Mouse (Mus musculus) CH12.LX (cell line): ENCODE measurements around the gene Rasal1. TPM values are rescaled to one million over a fixed set of nuclear protein-coding genes. Genes with fewer than 3 reads are reported as not detected.

ENCODE experiments used
- DNase-seq: peaks from one replicate; pipeline ENCODE4 v3.0.0-alpha.2; 2013; ENCODE audit errors: extremely low read depth
- H3K27ac ChIP-seq: 2 replicates; pipeline ENCODE4 v1.5.1; 2012; ENCODE audit warnings: low read depth, mild to moderate bottlenecking, control low read depth, moderate library complexity; ENCODE audit not compliant: insufficient read depth
- H3K27me3 ChIP-seq: replicated peaks from 2 replicates; pipeline ENCODE3; 2012; ENCODE audit warnings: inconsistent platforms
- H3K36me3 ChIP-seq, 2 experiments: replicated peaks in 1 of 2; 2 replicates each; pipeline versions ENCODE3 to v1.6.1; 2012; ENCODE audit warnings: inconsistent platforms in 1 of 2, low read length in 1 of 2, mild to moderate bottlenecking in 1 of 2, mixed read lengths in 1 of 2, moderate library complexity in 1 of 2; ENCODE audit not compliant: control insufficient read depth in 1 of 2, insufficient read depth in 1 of 2
- H3K4me1 ChIP-seq, 2 experiments: 2 replicates each; pipeline ENCODE4 v1.6.1; 2012; ENCODE audit warnings: inconsistent platforms in 1 of 2, moderate library complexity in 1 of 2; ENCODE audit not compliant: insufficient read depth in 2 of 2, control insufficient read depth in 1 of 2
- H3K4me2 ChIP-seq: 2 replicates; pipeline ENCODE4 v1.6.1; 2012; ENCODE audit warnings: low read depth, mild to moderate bottlenecking, control low read depth; ENCODE audit not compliant: poor library complexity, insufficient read depth, severe bottlenecking
- H3K4me3 ChIP-seq, 3 experiments: fragments of 150-350 bp in 1 of 3; sonication (generic) in 1 of 3; replicated peaks in 1 of 3; 2 replicates each; pipeline versions ENCODE3 to v1.5.1; 2011 to 2012; ENCODE audit warnings: low read depth in 2 of 3, low read length in 2 of 3, mild to moderate bottlenecking in 2 of 3, moderate library complexity in 2 of 3, control low read depth in 1 of 3, improper control_type of control experiment in 1 of 3, inconsistent platforms in 1 of 3, mixed read lengths in 1 of 3; ENCODE audit not compliant: poor library complexity in 1 of 3
- H3K79me2 ChIP-seq: replicated peaks from 2 replicates; pipeline ENCODE4 v1.6.1; 2012; ENCODE audit warnings: mild to moderate bottlenecking, moderate library complexity; ENCODE audit not compliant: control insufficient read depth, poor library complexity, insufficient read depth, severe bottlenecking; ENCODE audit errors: extremely low read depth
- H3K9ac ChIP-seq: 2 replicates; pipeline ENCODE4 v1.6.1; 2012; ENCODE audit warnings: low read depth, mild to moderate bottlenecking, control low read depth, moderate library complexity; ENCODE audit not compliant: insufficient read depth
- H3K9me3 ChIP-seq: replicated peaks from 2 replicates; pipeline ENCODE3; 2012; ENCODE audit warnings: low read length, inconsistent platforms, mixed read lengths
- BHLHE40 ChIP-seq: IDR thresholded peaks from 2 replicates; pipeline ENCODE4 v1.6.1; 2011; ENCODE audit warnings: mild to moderate bottlenecking, low read depth, low read length, improper control_type of control experiment
- CHD1 ChIP-seq: IDR thresholded peaks from 2 replicates; pipeline ENCODE4 v1.6.1; 2012; ENCODE audit warnings: low read depth, low read length, improper control_type of control experiment, inconsistent platforms
- CHD2 ChIP-seq: IDR thresholded peaks from 2 replicates; pipeline ENCODE4 v1.6.1; 2011; ENCODE audit warnings: low read length, improper control_type of control experiment
- CTCF ChIP-seq, 2 experiments: IDR thresholded peaks in 1 of 2; conservative IDR thresholded peaks in 1 of 2; 2 replicates each; pipeline ENCODE4 v1.5.1; 2011 to 2012; ENCODE audit warnings: low read depth in 2 of 2, low read length in 2 of 2, improper control_type of control experiment in 1 of 2, inconsistent platforms in 1 of 2, mild to moderate bottlenecking in 1 of 2, moderate library complexity in 1 of 2
- E2F4 ChIP-seq: IDR thresholded peaks from 2 replicates; pipeline ENCODE4 v1.6.1; 2011; ENCODE audit warnings: low read depth, low read length, improper control_type of control experiment; ENCODE audit not compliant: insufficient replicate concordance
- ELF1 ChIP-seq: IDR thresholded peaks from 2 replicates; pipeline ENCODE4 v1.6.1; 2014; ENCODE audit warnings: low read depth, mild to moderate bottlenecking, inconsistent platforms, low read length, improper control_type of control experiment
- EP300 ChIP-seq: IDR thresholded peaks from 2 replicates; pipeline ENCODE4 v1.6.1; 2011; ENCODE audit warnings: low read length, improper control_type of control experiment
- HCFC1 ChIP-seq: IDR thresholded peaks from 2 replicates; pipeline ENCODE4 v1.6.1; 2012; ENCODE audit warnings: low read depth, mild to moderate bottlenecking, inconsistent platforms, low read length, improper control_type of control experiment
- KAT2A ChIP-seq: IDR thresholded peaks from 2 replicates; pipeline ENCODE4 v1.6.1; 2012; ENCODE audit warnings: low read length, improper control_type of control experiment, inconsistent platforms; ENCODE audit not compliant: insufficient replicate concordance
- MAZ ChIP-seq: IDR thresholded peaks from 2 replicates; pipeline ENCODE4 v1.6.1; 2012; ENCODE audit warnings: low read depth, mild to moderate bottlenecking, inconsistent platforms, low read length, improper control_type of control experiment, moderate library complexity
- MEF2A ChIP-seq: IDR thresholded peaks from 2 replicates; pipeline ENCODE4 v1.6.1; 2014; ENCODE audit warnings: low read depth, mild to moderate bottlenecking, inconsistent platforms, low read length, improper control_type of control experiment, borderline replicate concordance
- MXI1 ChIP-seq: IDR thresholded peaks from 2 replicates; pipeline ENCODE4 v1.6.1; 2011; ENCODE audit warnings: mild to moderate bottlenecking, low read depth, low read length, improper control_type of control experiment
- MYC ChIP-seq: IDR thresholded peaks from 2 replicates; pipeline ENCODE4 v1.6.1; 2011; ENCODE audit warnings: low read depth, mild to moderate bottlenecking, improper control_type of control experiment, low read length
- NELFE ChIP-seq: IDR thresholded peaks from 2 replicates; pipeline ENCODE4 v1.6.1; 2011; ENCODE audit warnings: low read depth, low read length, improper control_type of control experiment
- NRF1 ChIP-seq: IDR thresholded peaks from 2 replicates; pipeline ENCODE4 v1.6.1; 2014; ENCODE audit warnings: low read depth, mild to moderate bottlenecking, inconsistent platforms, low read length, improper control_type of control experiment, moderate library complexity
- POLR2A ChIP-seq: IDR thresholded peaks from 2 replicates; pipeline ENCODE4 v1.6.1; 2011; ENCODE audit warnings: low read depth, mild to moderate bottlenecking, improper control_type of control experiment, low read length
- RAD21 ChIP-seq: IDR thresholded peaks from 2 replicates; pipeline ENCODE4 v1.6.1; 2011; ENCODE audit warnings: low read depth, mild to moderate bottlenecking, low read length, improper control_type of control experiment, moderate library complexity
- RCOR1 ChIP-seq: conservative IDR thresholded peaks from 2 replicates; pipeline ENCODE4 v1.6.1; 2012; ENCODE audit warnings: low read depth, mild to moderate bottlenecking, inconsistent platforms, low read length, improper control_type of control experiment
- SIN3A ChIP-seq: IDR thresholded peaks from 2 replicates; pipeline ENCODE4 v1.6.1; 2012; ENCODE audit warnings: low read length, improper control_type of control experiment, inconsistent platforms
- SMC3 ChIP-seq: IDR thresholded peaks from 2 replicates; pipeline ENCODE4 v1.6.1; 2011; ENCODE audit warnings: low read depth, low read length, improper control_type of control experiment
- TBP ChIP-seq: conservative IDR thresholded peaks from 2 replicates; pipeline ENCODE4 v1.6.1; 2011; ENCODE audit warnings: low read depth, low read length, improper control_type of control experiment
- TCF12 ChIP-seq: IDR thresholded peaks from 2 replicates; pipeline ENCODE4 v1.6.1; 2014; ENCODE audit warnings: low read depth, mild to moderate bottlenecking, inconsistent platforms, low read length, improper control_type of control experiment
- UBTF ChIP-seq: IDR thresholded peaks from 2 replicates; pipeline ENCODE4 v1.6.1; 2012; ENCODE audit warnings: low read depth, mild to moderate bottlenecking, inconsistent platforms, low read length, improper control_type of control experiment, moderate library complexity
- USF1 ChIP-seq: IDR thresholded peaks from 2 replicates; pipeline ENCODE4 v1.6.1; 2014; ENCODE audit warnings: low read depth, mild to moderate bottlenecking, inconsistent platforms, low read length, improper control_type of control experiment
- USF2 ChIP-seq: conservative IDR thresholded peaks from 2 replicates; pipeline ENCODE4 v1.6.1; 2011; ENCODE audit warnings: low read depth, low read length, improper control_type of control experiment
- ZC3H11A ChIP-seq: IDR thresholded peaks from 2 replicates; pipeline ENCODE4 v1.6.1; 2012; ENCODE audit warnings: low read depth, mild to moderate bottlenecking, inconsistent platforms, low read length, improper control_type of control experiment
- dilution Hi-C: fragments of 300-500 bp; cut with MboI; formaldehyde crosslinking; loops from 2 replicates; pipeline ENCODE4 v1.14.3; 2020; ENCODE audit warnings: low sequenced_read_pairs; ENCODE audit not compliant: extremely low pct_unique_long_range_greater_than_20kb, extremely low pct_ligation_motif_present
- in situ Hi-C: fragments of 300-500 bp; cut with MboI; formaldehyde crosslinking; loops from 3 replicates; pipeline ENCODE4 v1.14.3; 2019; ENCODE audit warnings: low sequenced_read_pairs, low pct_ligation_motif_present, low pct_unique_long_range_greater_than_20kb, mixed read lengths
- polyA plus RNA-seq: library from polyadenylated mRNA; unstranded; fragments of >175 nt; gene quantifications from 2 replicates; pipeline ENCODE4 v1.2.1, GENCODE M21; 2012; ENCODE audit warnings: low read depth; ENCODE audit not compliant: insufficient read length
- total RNA-seq, 2 experiments: library from RNA; depleted of rRNA; stranded (reverse); fragments of 300-350 nt in 1 of 2; fragments of >200 nt in 1 of 2; gene quantifications; 2 replicates each; pipeline ENCODE4 v1.2.3; 2012 to 2014

Gene Rasal1
- total and polyA plus RNA-seq, 3 experiments: 11.7 to 21.4 (median 15.6) TPM

GRCm38 (mm10) chr5:120692034-120692433, 43.4 kb downstream of the Rasal1 start:
- H3K27ac ChIP-seq: no peak overlapping the region
- peaks cover 38 to 73% of the 10 kb centered on the region in 2 experiments for H3K4me1 ChIP-seq
- in situ Hi-C loops (no loop called here), dilution Hi-C loops (no loop called here)
- H3K79me2 ChIP-seq: no peaks in the 10 kb centered on the region
- no peak for DNase-seq
- peaks cover 13% of the 10 kb centered on the region for H3K9me3 ChIP-seq
- TF ChIP-seq SIN3A (no peak), MEF2A (no peak), BHLHE40 (no peak), CHD1 (no peak), CTCF (conservative IDR thresholded peaks at IDR 0.05 in 1 of 2, IDR thresholded peaks at IDR 0.05 in 1 of 2; ENCODE audit: low read depth in 2 of 2, low read length in 2 of 2) (no peak), E2F4 (no peak), CHD2 (no peak), MAZ (no peak), KAT2A (no peak), MXI1 (no peak), NRF1 (no peak), ELF1 (no peak), EP300 (no peak), TBP (no peak), MYC (no peak), POLR2A (no peak), HCFC1 (no peak), SMC3 (no peak)
- peaks cover 1 to 5% of the 10 kb centered on the region in 2 experiments for H3K36me3 ChIP-seq
- no peak overlapping the region for H3K4me2 ChIP-seq
- H3K4me3 ChIP-seq: no peak overlapping the region
- H3K9ac ChIP-seq: no peak overlapping the region
- H3K27me3 ChIP-seq: no peaks in the 10 kb centered on the region

DNA sequence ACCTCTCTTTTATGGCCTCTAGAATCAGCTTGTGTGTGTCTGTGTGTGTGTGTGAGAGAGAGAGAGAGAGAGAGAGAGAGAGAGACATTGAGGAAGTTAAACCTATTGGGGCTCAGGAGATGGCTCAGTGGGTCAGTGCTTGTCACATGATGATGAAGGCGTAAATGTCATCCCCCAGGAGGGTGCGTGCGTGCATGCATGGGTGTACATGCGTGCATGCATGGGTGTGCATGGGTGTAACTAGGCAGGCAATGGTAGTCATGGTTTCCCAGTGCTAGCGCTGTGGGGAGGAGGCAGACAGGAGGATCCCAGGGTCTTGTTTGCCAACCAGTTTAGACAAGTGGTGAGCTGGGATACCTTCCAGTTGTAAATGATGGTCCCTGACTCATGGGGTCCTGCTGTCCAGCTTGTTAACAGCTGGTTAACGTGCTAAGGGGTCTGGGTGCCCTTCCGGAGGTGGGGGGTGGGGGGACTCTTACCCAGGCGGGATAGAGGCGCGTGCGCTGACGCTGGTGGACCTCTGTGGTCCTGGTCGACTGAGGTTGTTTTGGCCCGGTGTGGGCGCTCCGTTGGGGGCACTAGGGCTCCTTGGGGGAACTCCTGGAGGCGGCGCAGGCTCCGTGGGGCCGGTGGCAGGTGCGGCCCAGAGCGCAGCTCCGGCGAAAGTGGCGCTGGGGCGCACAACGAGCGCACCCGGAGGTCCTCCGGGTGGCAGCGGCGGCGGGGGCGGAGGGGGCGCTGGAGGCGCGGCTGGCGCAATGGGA, 45.5 kb downstream of the Rasal1 start:
- Histone ChIP-seq H3K4me2 (no peak overlapping the region), H3K9ac (no peak overlapping the region), H3K79me2 (no peaks in the 10 kb centered on the region), H3K4me1 (peaks cover 30 to 62% of the 10 kb centered on the region in 2 experiments), H3K36me3 (peaks cover 1 to 5% of the 10 kb centered on the region in 2 experiments), H3K27me3 (no peaks in the 10 kb centered on the region), H3K27ac (no peak overlapping the region), H3K4me3 (no peak overlapping the region), H3K9me3 (peaks cover 13% of the 10 kb centered on the region)
- in situ Hi-C loops: no loop called here
- no peak for TF ChIP-seq NELFE
- TF ChIP-seq USF2: no peak
- TF ChIP-seq SIN3A: no peak
- no peak for TF ChIP-seq RAD21
- no peak for TF ChIP-seq USF1
- no peak for TF ChIP-seq RCOR1
- TF ChIP-seq ZC3H11A: no peak
- no peak for TF ChIP-seq UBTF
- no peak for TF ChIP-seq CHD2
- no peak for TF ChIP-seq ELF1
- TF ChIP-seq POLR2A: no peak
- no peak for TF ChIP-seq TCF12
- DNase-seq: no peak
- dilution Hi-C loops: no loop called here
